Mouse (Mus musculus) megakaryocyte-erythroid progenitor cell, adult 5 weeks (primary cell): Measurements from ENCODE around the gene Gapdhs. TPM values are rescaled to one million over a fixed set of nuclear protein-coding genes. Genes with fewer than 3 reads are reported as not detected.

Source experiments
- polyA plus RNA-seq: library from polyadenylated mRNA; stranded (reverse); fragments of >175 nt; gene quantifications from 2 replicates; pipeline ENCODE4 v1.2.3, GENCODE M21; 2012

Gene Gapdhs
- polyA plus RNA-seq: not detected in 2 replicates

DNA sequence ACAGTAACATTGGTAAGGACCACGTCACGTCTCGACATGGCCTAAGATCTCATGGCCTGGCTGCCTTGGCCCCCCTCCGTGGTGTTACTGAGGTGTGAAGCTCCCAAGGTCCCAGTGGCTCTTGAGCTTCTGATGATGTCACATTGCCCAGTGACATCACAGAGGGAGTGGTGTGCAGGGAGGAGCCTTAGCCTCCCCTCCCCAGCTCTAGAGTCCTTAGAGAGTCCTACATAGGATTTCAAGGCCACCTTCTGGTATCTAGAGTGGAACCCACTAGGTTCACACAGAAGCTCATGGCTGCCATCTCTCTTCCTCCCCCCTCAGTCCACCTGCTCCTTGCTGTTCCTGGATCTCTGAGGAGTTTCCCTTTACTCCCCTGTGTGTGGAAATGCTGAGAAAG lies at the start of gene Gapdhs:
TSS of gene Gapdhs (minus strand) at position 65 of the 400 bp plus-strand sequence.

GRCm38 (mm10) chr7:30787377-30788022 lies 44.0 kb upstream of the Gapdhs start, which contains the start of gene Krtdap:
Gene Krtdap, plus strand, starts transcription at chr7:30787896.

GRCm38 (mm10) chr7:30763456-30763855 lies 20.0 kb upstream of the Gapdhs start, which contains the start of gene Dmkn:
Gene Dmkn, plus strand, starts transcription at chr7:30763756.

DNA sequence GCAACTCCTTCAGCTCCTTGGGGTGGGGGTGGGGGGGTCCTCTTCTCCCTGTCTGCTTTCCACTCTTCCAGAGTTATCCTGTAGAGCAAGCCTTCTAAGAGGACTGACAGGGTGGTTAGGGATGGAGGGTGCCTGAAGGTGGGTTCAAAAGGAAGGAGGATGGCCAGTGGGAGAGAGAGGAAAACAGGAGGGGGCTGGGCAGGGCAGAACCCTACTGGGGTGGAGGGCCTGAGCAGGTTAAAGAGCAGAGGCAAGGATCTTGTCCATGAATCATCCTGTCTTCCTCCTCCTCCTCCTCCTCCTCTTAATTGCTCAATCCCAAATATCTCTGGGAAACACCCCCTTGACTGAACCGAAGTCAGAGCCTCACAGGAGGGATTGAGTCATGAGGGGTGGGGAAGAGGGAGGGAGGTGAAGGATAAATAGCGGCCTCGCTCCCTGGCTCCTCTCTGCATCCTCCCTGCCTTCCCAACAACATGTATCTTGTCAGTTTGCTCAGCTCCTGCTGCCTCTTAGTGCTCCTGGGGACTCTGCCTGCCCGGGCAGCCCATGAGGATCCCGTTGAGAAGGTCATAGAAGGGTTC lies 7.7 kb upstream of the Gapdhs start, which contains the start of gene Sbsn:
TSS of gene Sbsn (plus strand) at position 386 of the 584 bp plus-strand sequence.

GRCm38 (mm10) chr7:30729396-30730063 lies 14.0 kb downstream of the Gapdhs start, which contains the start of gene Tmem147:
Gene Tmem147, minus strand, starts transcription at chr7:30729540.

GRCm38 (mm10) chr7:30711942-30712341 lies 31.5 kb downstream of the Gapdhs start, which contains the start of gene Atp4a:
Gene Atp4a, plus strand, starts transcription at chr7:30712209.

DNA sequence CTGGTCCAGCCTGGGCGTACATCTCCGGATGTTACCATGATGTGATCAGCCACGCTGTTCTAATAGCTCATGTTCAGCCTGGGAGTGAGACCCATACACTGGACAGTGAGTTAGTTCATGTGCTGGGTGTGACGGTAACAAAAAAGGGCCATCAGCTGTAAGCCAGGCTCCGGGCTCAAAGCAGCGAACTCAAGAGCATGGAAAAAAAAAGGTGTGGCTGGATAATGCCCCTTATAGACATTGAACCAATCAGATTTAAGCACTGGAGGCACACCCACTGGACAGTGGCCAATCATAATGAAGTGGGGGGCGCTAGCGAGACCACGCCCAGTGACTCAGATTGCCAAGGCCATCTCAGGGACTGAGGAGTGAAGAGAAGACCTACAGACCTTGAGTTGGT lies 44.9 kb downstream of the Gapdhs start, which contains the start of gene 2200002J24Rik:
TSS of gene 2200002J24Rik (plus strand) at position 338 of the 400 bp plus-strand sequence.

Other genes with a start within 250 kb of the Gapdhs start
- gene Arhgap33, start 208.6 kb downstream of the Gapdhs start, polyA plus RNA-seq: 74.2 and 104 TPM in 2 replicates
- 6.5 and 7.0 TPM in 2 replicates for gene Hspb6, start 191.5 kb downstream of the Gapdhs start, polyA plus RNA-seq
- gene Proser3, start 191.4 kb downstream of the Gapdhs start, polyA plus RNA-seq: 20.5 and 24.2 TPM in 2 replicates
- 64.1 and 77.3 TPM in 2 replicates for gene Lin37, start 183.8 kb downstream of the Gapdhs start, polyA plus RNA-seq
- 86.2 and 92.8 TPM in 2 replicates for gene U2af1l4, start 180.4 kb downstream of the Gapdhs start, polyA plus RNA-seq
- gene Gm49396, start 180.3 kb downstream of the Gapdhs start, polyA plus RNA-seq: 3.0 and 6.0 TPM in 2 replicates
- 48.5 and 51.9 TPM in 2 replicates for gene Psenen, start 180.1 kb downstream of the Gapdhs start, polyA plus RNA-seq
- gene Igflr1, start 178.3 kb downstream of the Gapdhs start, polyA plus RNA-seq: 8.8 and 9.3 TPM in 2 replicates
- gene Kmt2b, start 155.0 kb downstream of the Gapdhs start, polyA plus RNA-seq: 80.2 and 109 TPM in 2 replicates
- 0.64 TPM in 1 of 2 replicates, not detected in the other for gene Zbtb32, start 144.8 kb downstream of the Gapdhs start, polyA plus RNA-seq
- gene Upk1a, start 130.8 kb downstream of the Gapdhs start, polyA plus RNA-seq: 0.46 and 0.82 TPM in 2 replicates
- gene Cox6b1, start 117.5 kb downstream of the Gapdhs start, polyA plus RNA-seq: 70.6 and 81.6 TPM in 2 replicates
- gene Etv2, start 107.8 kb downstream of the Gapdhs start, polyA plus RNA-seq: 0.23 and 0.25 TPM in 2 replicates
- gene Rbm42, start 93.4 kb downstream of the Gapdhs start, polyA plus RNA-seq: 287 and 309 TPM in 2 replicates
- 39.5 and 49.7 TPM in 2 replicates for gene Haus5, start 78.7 kb downstream of the Gapdhs start, polyA plus RNA-seq
- gene Pmis2, start 72.1 kb downstream of the Gapdhs start, polyA plus RNA-seq: not detected in 2 replicates
- gene 2200002J24Rik, start 44.8 kb downstream of the Gapdhs start, polyA plus RNA-seq: not detected in 2 replicates
- gene Atp4a, start 31.5 kb downstream of the Gapdhs start, polyA plus RNA-seq: 0.93 and 1.6 TPM in 2 replicates
- gene Tmem147, start 14.1 kb downstream of the Gapdhs start, polyA plus RNA-seq: 48.5 and 64.1 TPM in 2 replicates
- gene Sbsn, start 7.8 kb upstream of the Gapdhs start, polyA plus RNA-seq: 1.7 and 3.2 TPM in 2 replicates
- gene Dmkn, start 20.1 kb upstream of the Gapdhs start, polyA plus RNA-seq: 2.0 and 6.7 TPM in 2 replicates
- gene Krtdap, start 44.2 kb upstream of the Gapdhs start, polyA plus RNA-seq: not detected in 2 replicates
- gene Ffar2, start 80.1 kb upstream of the Gapdhs start, polyA plus RNA-seq: 11.4 and 19.2 TPM in 2 replicates
- gene Ffar3, start 112.5 kb upstream of the Gapdhs start, polyA plus RNA-seq: not detected in 2 replicates
- gene Ffar1, start 117.9 kb upstream of the Gapdhs start, polyA plus RNA-seq: 0.10 and 0.13 TPM in 2 replicates
- 5.0 and 5.4 TPM in 2 replicates for gene Cd22, start 136.7 kb upstream of the Gapdhs start, polyA plus RNA-seq
- gene Mag, start 171.2 kb upstream of the Gapdhs start, polyA plus RNA-seq: 0.37 and 0.72 TPM in 2 replicates
- not detected in 2 replicates for gene Hamp2, start 181.0 kb upstream of the Gapdhs start, polyA plus RNA-seq
- not detected in 2 replicates for gene Hamp, start 200.4 kb upstream of the Gapdhs start, polyA plus RNA-seq
- gene Usf2, start 213.1 kb upstream of the Gapdhs start, polyA plus RNA-seq: 169 and 182 TPM in 2 replicates
- 1.3 and 1.5 TPM in 2 replicates for gene Lsr, start 229.8 kb upstream of the Gapdhs start, polyA plus RNA-seq
- 0.08 TPM in 1 of 2 replicates, not detected in the other for gene Fam187b, start 230.1 kb upstream of the Gapdhs start, polyA plus RNA-seq